8 mouse cellular contexts compared by ENCODE assay signal in the genomic region with DNA sequence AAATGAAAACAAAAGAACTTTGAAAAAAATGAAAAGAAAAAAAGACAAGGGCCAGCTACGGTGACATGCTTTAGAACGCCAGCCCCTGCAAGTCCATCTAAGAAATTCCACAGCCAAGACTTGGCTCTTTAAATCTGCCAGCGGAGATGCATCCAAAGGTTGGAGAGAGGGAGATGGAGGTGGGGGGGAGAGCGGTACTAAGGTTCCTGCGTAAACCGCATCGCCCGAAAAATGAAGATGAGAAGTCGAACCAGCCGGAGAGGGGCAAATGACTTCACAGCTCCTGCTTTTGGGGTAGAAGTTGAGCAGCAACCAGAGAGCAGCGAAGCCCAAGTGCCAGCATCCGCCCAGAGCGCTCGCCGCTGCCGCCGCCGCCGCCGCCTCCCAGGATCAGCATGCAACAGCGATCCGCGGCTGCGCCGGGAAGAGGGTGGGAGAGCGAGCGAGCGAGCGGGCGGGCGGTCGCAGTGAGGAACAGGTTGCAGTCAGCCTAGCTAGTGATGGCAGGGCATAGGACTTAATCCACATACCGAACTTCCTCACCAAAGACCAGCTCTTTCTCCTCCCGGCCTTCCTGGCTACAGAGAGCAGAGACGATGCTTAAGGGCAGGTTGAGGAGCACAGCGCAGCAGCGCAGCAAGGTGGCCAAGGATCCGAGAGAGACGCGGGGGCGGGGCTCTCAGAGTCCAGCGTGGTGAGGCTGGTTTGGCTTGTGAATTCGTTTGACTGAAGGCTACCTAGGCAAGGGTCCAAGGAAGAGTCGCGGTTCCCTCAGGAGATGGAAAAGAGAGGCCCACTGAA.
DNase-seq lines count a peak whose midpoint lies in the region; ATAC-seq and TF ChIP-seq lines count a peak whose summit lies in the region.

No protein-coding gene starts in this region.

- peak overlapping the region; percentile 36; the same call in 1 of the 2 replicates for H3K9ac ChIP-seq in intestine, embryonic 16.5 days (ENCODE audit: low read depth, low read length)

- no peak for TF ChIP-seq CTCF in embryonic fibroblast, embryonic 13.5 days (IDR thresholded peaks at IDR 0.05; ENCODE audit: borderline replicate concordance, insufficient read depth, low read length)
- TF ChIP-seq CTCF in small intestine, adult 2 months (IDR thresholded peaks at IDR 0.05; ENCODE audit: extremely low read depth, insufficient read length, insufficient replicate concordance, low read depth, low read length): no peak

- under 1% methylated on average over 43 of the region's 45 CpGs for WGBS in intestine, embryonic 16.5 days
- 3% methylated on average over 45 of the region's 45 CpGs for WGBS in small intestine, adult 2 months

- TF ChIP-seq POLR2A in embryonic fibroblast, embryonic 13.5 days (IDR thresholded peaks at IDR 0.05; ENCODE audit: low read depth, low read length): no peak
- no peak for TF ChIP-seq POLR2A in small intestine, adult 2 months (IDR thresholded peaks at IDR 0.05; ENCODE audit: low read depth, low read length)

- ATAC-seq in intestine, embryonic 16.5 days: no peak
- no peak for ATAC-seq in inflammation-experienced regulatory T-cells, adult 6 months

- peak; percentile 49 to 56 for DNase-seq in layer of hippocampus, postnatal 25 days (ENCODE audit: extremely low spot score in 1 of 2, low spot score in 1 of 2)
- no peak for DNase-seq in layer of hippocampus, adult 11-12 months (ENCODE audit: low spot score)
- DNase-seq in cerebellum, adult 11-12 months: peak; percentile 52

- peaks cover 55% of the 10 kb centered on the region for H3K27me3 ChIP-seq in intestine, embryonic 16.5 days (replicated peaks; ENCODE audit: control insufficient read depth, insufficient read depth, low read length)
- peaks cover 64% of the 10 kb centered on the region for H3K27me3 ChIP-seq in megakaryocyte, embryonic 14.5 days (replicated peaks)
- peaks cover 13% of the 10 kb centered on the region for H3K27me3 ChIP-seq in small intestine, adult 2 months (ENCODE audit: control insufficient read depth, insufficient read depth, low read length)

- H3K27ac ChIP-seq in embryonic fibroblast, embryonic 13.5 days (ENCODE audit: insufficient read depth, low read length): no peak overlapping the region
- no peak overlapping the region for H3K27ac ChIP-seq in intestine, embryonic 16.5 days (ENCODE audit: low read length)
- no peak overlapping the region for H3K27ac ChIP-seq in small intestine, adult 2 months (ENCODE audit: insufficient read depth, low read depth, low read length)

- peak overlapping the region; percentile 32 for H3K4me3 ChIP-seq in embryonic fibroblast, embryonic 13.5 days (ENCODE audit: insufficient read depth, low read length)
- H3K4me3 ChIP-seq in intestine, embryonic 16.5 days (ENCODE audit: low read length): peak overlapping the region; percentile 34
- H3K4me3 ChIP-seq in megakaryocyte, embryonic 14.5 days (replicated peaks): peak overlapping the region; percentile 56
- peak overlapping the region; percentile 18; the same call in 1 of the 2 replicates for H3K4me3 ChIP-seq in small intestine, adult 2 months (ENCODE audit: low read depth, low read length)

- no peaks in the 10 kb centered on the region for H3K9me3 ChIP-seq in intestine, embryonic 16.5 days (ENCODE audit: control insufficient read depth, low read length)
- H3K9me3 ChIP-seq in megakaryocyte, embryonic 14.5 days: no peaks in the 10 kb centered on the region

- peak overlapping the region; percentile 50 for H3K4me2 ChIP-seq in intestine, embryonic 16.5 days (ENCODE audit: low read depth, low read length)

- no peaks in the 10 kb centered on the region for H3K4me1 ChIP-seq in embryonic fibroblast, embryonic 13.5 days (ENCODE audit: control insufficient read depth, insufficient read depth, low read length)
- H3K4me1 ChIP-seq in intestine, embryonic 16.5 days (ENCODE audit: control insufficient read depth, insufficient read depth, low read length): peaks cover 6% of the 10 kb centered on the region; the same call in 1 of the 2 replicates
- peaks cover 6% of the 10 kb centered on the region; the same call in 1 of the 2 replicates for H3K4me1 ChIP-seq in megakaryocyte, embryonic 14.5 days
- H3K4me1 ChIP-seq in small intestine, adult 2 months (ENCODE audit: control insufficient read depth, insufficient read depth, insufficient read length, low read length): no peaks in the 10 kb centered on the region

- H3K36me3 ChIP-seq in intestine, embryonic 16.5 days (ENCODE audit: control insufficient read depth, insufficient read depth, low read length): no peaks in the 10 kb centered on the region
- no peaks in the 10 kb centered on the region for H3K36me3 ChIP-seq in megakaryocyte, embryonic 14.5 days (replicated peaks; ENCODE audit: low read length)
- no peaks in the 10 kb centered on the region for H3K36me3 ChIP-seq in small intestine, adult 2 months (ENCODE audit: control insufficient read depth, insufficient read depth, low read length)
